Mouse (Mus musculus): ENCODE data around the gene Clps.
A peak's percentile ranks its signal among the peaks of the same experiment; 100 is the strongest.

Clps gene

DNA sequence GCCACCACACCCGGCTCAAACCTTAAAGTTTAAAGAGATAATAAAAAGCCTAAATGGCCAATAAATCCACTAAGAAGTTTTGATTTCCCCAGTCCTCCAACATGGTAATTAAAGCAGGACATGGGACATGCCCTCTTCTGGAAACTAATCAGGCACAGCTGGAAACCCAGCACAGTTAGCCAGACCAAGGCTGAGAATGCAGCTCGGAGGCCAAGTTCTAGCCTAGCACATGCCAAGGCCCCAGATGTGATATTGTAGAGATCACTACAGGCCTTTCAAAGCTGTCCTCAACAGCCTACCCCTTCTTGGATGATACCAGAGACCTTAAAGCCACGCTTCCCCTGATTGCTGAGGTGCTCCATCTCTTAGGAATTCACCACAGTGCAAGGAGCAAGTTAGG, 25.9 kb upstream of the Clps start:
- H3K27me3 ChIP-seq (ENCODE audit: insufficient read depth, low read length) = no peaks in the 10 kb centered on the region
- H3K4me1 ChIP-seq (replicated peaks; ENCODE audit: low read depth, low read length) = peaks cover 97% of the 10 kb centered on the region
- no peak for TF ChIP-seq CTCF (conservative IDR thresholded peaks at IDR 0.05; ENCODE audit: low read length)
- TF ChIP-seq NANOG (IDR thresholded peaks at IDR 0.05; ENCODE audit: borderline replicate concordance, low read length) = no peak
- TF ChIP-seq POU5F1 (IDR thresholded peaks at IDR 0.05; ENCODE audit: borderline replicate concordance, low read length) = no peak
- H3K9me3 ChIP-seq (ENCODE audit: low read length) = no peaks in the 10 kb centered on the region
- H3K4me3 ChIP-seq (replicated peaks; ENCODE audit: low read length) = no peak overlapping the region
- peaks cover 54% of the 10 kb centered on the region for H3K36me3 ChIP-seq (ENCODE audit: insufficient read depth, low read length)

DNA sequence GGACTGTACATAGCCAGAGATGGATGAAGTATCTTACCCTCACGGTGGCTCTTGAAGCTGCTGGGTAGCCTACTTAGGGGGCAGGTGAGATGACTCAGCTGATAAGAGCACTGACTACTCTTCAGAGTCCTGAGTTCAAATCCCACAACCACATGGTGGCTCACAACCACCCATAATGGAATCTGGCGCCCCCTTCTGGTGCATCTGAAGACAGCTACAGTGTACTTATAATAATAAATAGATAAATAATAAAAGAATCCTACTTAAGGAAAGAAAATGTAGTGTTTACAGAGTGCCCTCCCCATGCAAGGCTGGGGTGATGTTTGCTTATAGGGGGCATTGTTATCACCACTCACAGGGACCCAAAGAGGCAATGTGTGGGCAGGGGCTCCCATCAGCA, 20.5 kb upstream of the Clps start:
- peak; percentile 58 for TF ChIP-seq CTCF (conservative IDR thresholded peaks at IDR 0.05; ENCODE audit: low read length)
- no peak for TF ChIP-seq NANOG (IDR thresholded peaks at IDR 0.05; ENCODE audit: borderline replicate concordance, low read length)
- no peaks in the 10 kb centered on the region for H3K9me3 ChIP-seq (ENCODE audit: low read length)
- peaks cover 12% of the 10 kb centered on the region for H3K27me3 ChIP-seq (ENCODE audit: insufficient read depth, low read length)
- H3K4me1 ChIP-seq (replicated peaks; ENCODE audit: low read depth, low read length) = peaks cover 75% of the 10 kb centered on the region
- H3K4me3 ChIP-seq (replicated peaks; ENCODE audit: low read length) = no peak overlapping the region
- H3K36me3 ChIP-seq (ENCODE audit: insufficient read depth, low read length) = peaks cover 6% of the 10 kb centered on the region

DNA sequence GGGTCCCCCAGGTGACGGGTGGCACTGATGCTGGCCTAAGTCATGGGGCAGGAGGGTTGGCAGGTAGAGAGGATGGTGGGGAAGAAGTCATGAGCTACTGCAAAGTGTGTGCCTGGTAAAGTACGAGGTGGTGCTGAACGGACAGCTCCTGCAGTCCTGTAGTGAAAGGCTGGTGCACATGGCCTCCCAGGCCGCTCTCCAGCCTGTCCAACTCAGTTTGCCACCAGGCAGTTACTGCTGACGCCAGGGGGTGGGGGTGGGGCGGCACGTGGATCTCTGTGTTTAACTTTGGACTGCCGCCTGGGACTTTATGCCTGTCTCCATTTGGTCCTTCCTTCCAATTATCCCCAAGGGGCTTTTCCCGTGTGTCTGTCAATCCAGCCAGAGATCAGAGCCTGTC, 19.8 kb upstream of the Clps start:
- Histone ChIP-seq H3K9me3 (ENCODE audit: low read length) (no peaks in the 10 kb centered on the region), H3K4me3 (replicated peaks; ENCODE audit: low read length) (no peak overlapping the region), H3K36me3 (ENCODE audit: insufficient read depth, low read length) (no peaks in the 10 kb centered on the region), H3K27me3 (ENCODE audit: insufficient read depth, low read length) (peaks cover 17% of the 10 kb centered on the region), H3K4me1 (replicated peaks; ENCODE audit: low read depth, low read length) (peaks cover 73% of the 10 kb centered on the region)
- TF ChIP-seq NANOG (IDR thresholded peaks at IDR 0.05; ENCODE audit: borderline replicate concordance, low read length) (no peak; the same call in 1 of the 2 replicates), CTCF (conservative IDR thresholded peaks at IDR 0.05; ENCODE audit: low read length) (no peak), POU5F1 (IDR thresholded peaks at IDR 0.05; ENCODE audit: borderline replicate concordance, low read length) (no peak)

DNA sequence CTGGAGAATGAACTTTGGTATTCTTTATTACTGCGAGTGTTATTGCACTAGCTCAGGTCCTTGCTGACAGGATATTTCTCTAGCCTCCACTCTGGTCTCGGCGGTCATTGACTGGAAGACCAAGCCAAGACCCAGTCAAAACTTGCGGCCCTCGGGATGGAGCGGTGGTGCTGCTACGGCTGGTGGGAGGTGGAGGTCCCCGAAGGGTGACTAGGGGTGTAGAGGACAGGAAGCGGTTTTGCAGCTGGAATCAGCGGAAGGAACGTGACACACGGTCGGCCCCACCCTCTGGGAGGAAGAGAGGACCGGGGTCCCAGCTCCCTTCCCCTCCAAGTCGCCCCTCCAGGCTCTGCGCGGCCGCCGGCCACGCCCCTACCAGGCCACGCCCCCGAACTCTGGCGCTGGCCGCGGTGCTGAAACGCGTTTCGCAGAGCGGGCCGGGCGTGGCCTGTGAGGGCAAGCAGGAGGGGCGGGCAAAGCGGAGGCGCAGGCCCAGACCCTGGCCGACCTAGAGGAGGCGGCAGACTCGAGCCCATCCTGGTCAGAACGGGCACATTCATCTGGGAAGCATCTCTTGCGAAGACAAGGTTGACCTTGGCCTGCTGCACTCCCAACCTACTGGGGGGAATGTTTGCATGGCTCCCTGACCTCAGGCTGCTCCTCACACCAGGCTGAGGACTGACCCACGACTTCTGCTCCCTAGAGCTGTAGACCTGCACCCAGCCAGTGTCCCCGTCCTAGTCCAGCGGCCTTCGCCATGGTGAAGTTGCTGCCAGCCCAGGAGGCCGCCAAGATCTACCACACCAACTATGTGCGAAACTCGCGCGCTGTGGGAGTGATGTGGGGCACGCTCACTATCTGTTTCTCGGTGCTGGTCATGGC, 14.9 kb upstream of the Clps start, which contains the start of gene Lhfpl5:
TSS of gene Lhfpl5 (plus strand) at position 398 of the 882 bp plus-strand sequence.
- Histone ChIP-seq H3K4me1 (replicated peaks; ENCODE audit: low read depth, low read length) (peaks cover 61% of the 10 kb centered on the region), H3K9me3 (ENCODE audit: low read length) (no peaks in the 10 kb centered on the region), H3K36me3 (ENCODE audit: insufficient read depth, low read length) (no peaks in the 10 kb centered on the region), H3K27me3 (ENCODE audit: insufficient read depth, low read length) (peaks cover 17% of the 10 kb centered on the region), H3K4me3 (replicated peaks; ENCODE audit: low read length) (peak within 1 kb of the TSS; percentile 75)
- TF ChIP-seq NANOG (IDR thresholded peaks at IDR 0.05; ENCODE audit: borderline replicate concordance, low read length) = no peak
- TF ChIP-seq CTCF (conservative IDR thresholded peaks at IDR 0.05; ENCODE audit: low read length) = no peak
- no peak for TF ChIP-seq POU5F1 (IDR thresholded peaks at IDR 0.05; ENCODE audit: borderline replicate concordance, low read length)

DNA sequence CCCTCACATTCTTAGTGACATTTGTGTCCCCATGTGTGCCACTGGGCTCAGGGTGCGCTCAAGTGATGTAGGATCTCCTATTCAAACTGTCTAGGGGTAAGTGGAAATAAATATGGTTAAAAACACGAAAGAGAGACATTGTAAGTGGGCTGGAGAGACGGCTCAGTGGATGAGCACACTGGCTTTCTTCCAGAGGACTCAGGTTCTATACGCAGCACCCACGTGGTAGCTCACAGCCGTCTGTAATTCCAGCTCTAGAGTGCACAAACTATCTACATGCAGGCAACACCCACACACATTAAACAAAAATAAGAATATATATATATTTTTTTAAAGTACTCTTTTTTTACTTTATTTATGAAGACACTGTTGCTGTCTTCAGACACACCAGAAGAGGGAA, 12.4 kb upstream of the Clps start:
- H3K27me3 ChIP-seq (ENCODE audit: insufficient read depth, low read length) = peaks cover 17% of the 10 kb centered on the region
- H3K4me3 ChIP-seq (replicated peaks; ENCODE audit: low read length) = no peak overlapping the region
- H3K9me3 ChIP-seq (ENCODE audit: low read length) = no peaks in the 10 kb centered on the region
- TF ChIP-seq NANOG (IDR thresholded peaks at IDR 0.05; ENCODE audit: borderline replicate concordance, low read length) = no peak
- no peak for TF ChIP-seq CTCF (conservative IDR thresholded peaks at IDR 0.05; ENCODE audit: low read length)
- no peak for TF ChIP-seq POU5F1 (IDR thresholded peaks at IDR 0.05; ENCODE audit: borderline replicate concordance, low read length)
- H3K4me1 ChIP-seq (replicated peaks; ENCODE audit: low read depth, low read length) = peaks cover 62% of the 10 kb centered on the region
- H3K36me3 ChIP-seq (ENCODE audit: insufficient read depth, low read length) = no peaks in the 10 kb centered on the region

DNA sequence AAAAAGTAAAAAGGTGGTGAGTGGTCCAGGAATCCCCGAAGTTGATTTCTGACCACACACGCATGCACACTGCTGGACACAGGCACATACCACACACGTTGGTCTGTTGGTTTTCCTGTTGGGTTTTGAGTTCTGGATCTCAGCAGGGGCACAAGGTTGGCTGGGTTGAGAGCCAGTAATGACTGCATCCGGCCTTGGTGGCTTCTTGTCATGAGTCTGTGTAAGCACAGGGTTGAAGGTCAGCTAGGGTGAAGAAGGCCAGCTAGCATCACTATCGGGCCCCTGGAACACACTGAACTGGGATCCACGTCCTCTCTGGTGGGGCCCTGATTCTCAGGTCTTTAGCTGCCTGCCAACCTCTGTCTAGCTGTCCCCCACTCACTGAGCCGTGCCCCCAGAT, 12.0 kb upstream of the Clps start:
- no peaks in the 10 kb centered on the region for H3K9me3 ChIP-seq (ENCODE audit: low read length)
- no peaks in the 10 kb centered on the region for H3K36me3 ChIP-seq (ENCODE audit: insufficient read depth, low read length)
- no peak for TF ChIP-seq NANOG (IDR thresholded peaks at IDR 0.05; ENCODE audit: borderline replicate concordance, low read length)
- no peak for TF ChIP-seq CTCF (conservative IDR thresholded peaks at IDR 0.05; ENCODE audit: low read length)
- no peak for TF ChIP-seq POU5F1 (IDR thresholded peaks at IDR 0.05; ENCODE audit: borderline replicate concordance, low read length)
- peaks cover 66% of the 10 kb centered on the region for H3K4me1 ChIP-seq (replicated peaks; ENCODE audit: low read depth, low read length)
- no peak overlapping the region for H3K4me3 ChIP-seq (replicated peaks; ENCODE audit: low read length)
- peaks cover 17% of the 10 kb centered on the region for H3K27me3 ChIP-seq (ENCODE audit: insufficient read depth, low read length)

DNA sequence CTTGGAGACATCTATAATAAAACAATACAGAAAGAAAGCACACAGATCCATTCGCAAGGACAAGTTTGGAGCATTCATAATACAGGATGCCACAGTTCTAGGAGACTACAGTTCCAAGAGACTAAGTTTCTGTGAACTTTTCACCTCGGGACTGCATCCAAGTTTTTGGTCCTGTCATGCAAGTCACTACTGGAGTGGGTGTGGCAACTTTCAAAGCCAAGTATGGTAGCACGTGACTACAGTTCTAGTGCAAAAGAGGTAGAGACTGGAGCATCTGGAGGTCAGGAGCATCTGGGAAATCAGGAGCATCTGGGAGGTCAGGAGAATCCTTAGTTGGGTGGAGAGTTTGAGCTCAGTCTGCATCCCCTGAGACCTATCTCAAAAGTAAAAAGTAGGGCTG, 11.3 kb upstream of the Clps start:
- no peak for TF ChIP-seq NANOG (IDR thresholded peaks at IDR 0.05; ENCODE audit: borderline replicate concordance, low read length)
- TF ChIP-seq POU5F1 (IDR thresholded peaks at IDR 0.05; ENCODE audit: borderline replicate concordance, low read length) = no peak
- no peak for TF ChIP-seq CTCF (conservative IDR thresholded peaks at IDR 0.05; ENCODE audit: low read length)
- Histone ChIP-seq H3K9me3 (ENCODE audit: low read length) (no peaks in the 10 kb centered on the region), H3K4me3 (replicated peaks; ENCODE audit: low read length) (no peak overlapping the region), H3K36me3 (ENCODE audit: insufficient read depth, low read length) (no peaks in the 10 kb centered on the region), H3K4me1 (replicated peaks; ENCODE audit: low read depth, low read length) (peaks cover 70% of the 10 kb centered on the region), H3K27me3 (ENCODE audit: insufficient read depth, low read length) (peaks cover 12% of the 10 kb centered on the region)

DNA sequence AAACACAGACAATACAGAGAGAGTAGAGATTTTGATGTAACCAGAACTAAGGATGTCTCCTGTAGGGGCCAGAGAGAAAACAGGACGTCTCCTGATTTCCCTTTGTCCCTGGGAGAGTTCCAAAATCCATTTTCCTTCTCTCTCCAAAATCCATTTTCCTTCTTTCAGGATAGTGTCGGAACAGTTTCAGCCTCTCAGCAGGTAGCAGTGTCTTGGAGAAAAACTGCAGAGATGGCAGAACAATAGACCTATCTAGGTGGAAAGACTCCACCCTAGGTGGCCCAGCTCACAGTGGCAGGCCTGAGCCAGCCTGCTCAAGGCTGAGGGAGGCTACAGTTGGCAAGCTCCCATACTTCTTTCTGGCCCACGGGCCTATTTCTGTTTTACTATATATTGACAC, 7.0 kb upstream of the Clps start:
- Histone ChIP-seq H3K4me3 (replicated peaks; ENCODE audit: low read length) (no peak overlapping the region), H3K9me3 (ENCODE audit: low read length) (no peaks in the 10 kb centered on the region), H3K36me3 (ENCODE audit: insufficient read depth, low read length) (no peaks in the 10 kb centered on the region), H3K4me1 (replicated peaks; ENCODE audit: low read depth, low read length) (peaks cover 63% of the 10 kb centered on the region), H3K27me3 (ENCODE audit: insufficient read depth, low read length) (no peaks in the 10 kb centered on the region)
- TF ChIP-seq CTCF (conservative IDR thresholded peaks at IDR 0.05; ENCODE audit: low read length) = no peak
- no peak for TF ChIP-seq POU5F1 (IDR thresholded peaks at IDR 0.05; ENCODE audit: borderline replicate concordance, low read length)
- peak; percentile 66 for TF ChIP-seq NANOG (IDR thresholded peaks at IDR 0.05; ENCODE audit: borderline replicate concordance, low read length)
